Mouse (Mus musculus): Measurements from ENCODE around the gene Dvl2. TPM values are rescaled to one million over a fixed set of nuclear protein-coding genes. Genes with fewer than 3 reads are reported as not detected.

Gene Dvl2
- polyA plus RNA-seq, 1 experiment from 2014 or later: 34.9 TPM

DNA sequence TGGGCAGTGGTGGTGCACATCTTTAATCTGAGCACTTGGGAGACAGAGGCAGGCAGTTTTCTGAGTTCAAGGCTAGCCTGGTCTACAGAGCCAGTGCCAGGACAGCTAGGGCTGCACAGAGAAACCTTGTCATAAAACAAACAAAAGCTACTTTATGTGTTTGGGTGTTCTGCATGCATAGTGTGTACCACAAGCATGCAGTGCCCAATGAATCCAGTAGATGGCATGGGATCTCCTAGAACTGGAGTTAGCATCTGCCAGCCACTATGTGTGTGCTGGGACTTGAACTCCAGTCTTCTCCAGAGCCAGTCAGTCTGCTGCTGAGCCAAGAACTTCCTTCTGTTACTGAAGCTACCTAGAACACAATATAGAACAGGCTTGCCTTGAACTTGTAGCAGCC lies 1.5 kb downstream of the Dvl2 start:
- peak overlapping the region; percentile 85 for H3K4me3 ChIP-seq (ENCODE audit: low read depth, low read length)
- H3K36me3 ChIP-seq (replicated peaks; ENCODE audit: control insufficient read depth, insufficient read depth, low read depth, low read length): peaks cover 20% of the 10 kb centered on the region
- no peaks in the 10 kb centered on the region for H3K27me3 ChIP-seq (ENCODE audit: control insufficient read depth, insufficient read depth, low read length)
- H3K4me2 ChIP-seq (ENCODE audit: low read depth, low read length): peak overlapping the region; percentile 47
- no peak for ATAC-seq (replicated peaks; ENCODE audit: insufficient number of reproducible peaks, low FRiP score, low TSS enrichment, low read depth)
- H3K4me1 ChIP-seq (ENCODE audit: control insufficient read depth, insufficient read depth, low read length): no peaks in the 10 kb centered on the region; the same call in 1 of the 2 replicates
- peak; percentile 52 for DNase-seq (ENCODE audit: low spot score)
- no peak overlapping the region for H3K27ac ChIP-seq (replicated peaks; ENCODE audit: low read depth, low read length)
- no peaks in the 10 kb centered on the region for H3K9me3 ChIP-seq (replicated peaks; ENCODE audit: control insufficient read depth, low read length)
- H3K9ac ChIP-seq (replicated peaks; ENCODE audit: low read length): no peak overlapping the region

- Histone ChIP-seq H3K4me3 (ENCODE audit: low read depth, low read length) (no peak overlapping the region; the same call in 1 of the 2 replicates), H3K4me2 (ENCODE audit: low read depth, low read length) (peak overlapping the region; percentile 47), H3K9ac (replicated peaks; ENCODE audit: low read length) (no peak overlapping the region), H3K27me3 (ENCODE audit: control insufficient read depth, insufficient read depth, low read length) (no peaks in the 10 kb centered on the region), H3K4me1 (ENCODE audit: control insufficient read depth, insufficient read depth, low read length) (no peaks in the 10 kb centered on the region; the same call in 1 of the 2 replicates), H3K9me3 (replicated peaks; ENCODE audit: control insufficient read depth, low read length) (no peaks in the 10 kb centered on the region), H3K27ac (replicated peaks; ENCODE audit: low read depth, low read length) (no peak overlapping the region), H3K36me3 (replicated peaks; ENCODE audit: control insufficient read depth, insufficient read depth, low read depth, low read length) (peaks cover 20% of the 10 kb centered on the region)
- no peak for DNase-seq (ENCODE audit: low spot score)
- WGBS: 83% methylated on average over 2 of the region's 2 CpGs
- no peak for ATAC-seq (replicated peaks; ENCODE audit: insufficient number of reproducible peaks, low FRiP score, low TSS enrichment, low read depth)
These were observed 2.1 kb downstream of the Dvl2 start for GRCm38 (mm10) chr11:70002471-70002870.

GRCm38 (mm10) chr11:70005521-70005920 lies 5.1 kb downstream of the Dvl2 start:
- 69% methylated on average over 5 of the region's 5 CpGs for WGBS
- no peak overlapping the region for H3K4me3 ChIP-seq (ENCODE audit: low read depth, low read length)

GRCm38 (mm10) chr11:70010033-70010432 lies 9.6 kb downstream of the Dvl2 start:
- no peak for ATAC-seq (replicated peaks; ENCODE audit: insufficient number of reproducible peaks, low FRiP score, low TSS enrichment, low read depth)
- H3K4me2 ChIP-seq (ENCODE audit: low read depth, low read length): no peak overlapping the region
- DNase-seq (ENCODE audit: low spot score): no peak
- WGBS: 90% methylated on average over 6 of the region's 6 CpGs
- H3K9ac ChIP-seq (replicated peaks; ENCODE audit: low read length): no peak overlapping the region
- H3K27ac ChIP-seq (replicated peaks; ENCODE audit: low read depth, low read length): no peak overlapping the region
- H3K27me3 ChIP-seq (ENCODE audit: control insufficient read depth, insufficient read depth, low read length): no peaks in the 10 kb centered on the region
- H3K4me1 ChIP-seq (ENCODE audit: control insufficient read depth, insufficient read depth, low read length): peaks cover 4% of the 10 kb centered on the region; the same call in 1 of the 2 replicates
- peaks cover 23% of the 10 kb centered on the region for H3K36me3 ChIP-seq (replicated peaks; ENCODE audit: control insufficient read depth, insufficient read depth, low read depth, low read length)
- no peak overlapping the region for H3K4me3 ChIP-seq (ENCODE audit: low read depth, low read length)
- H3K9me3 ChIP-seq (replicated peaks; ENCODE audit: control insufficient read depth, low read length): no peaks in the 10 kb centered on the region

More at GRCm38 (mm10) chr11:70005521-70005920, 5.1 kb downstream of the Dvl2 start:
- H3K9ac ChIP-seq (replicated peaks; ENCODE audit: low read length): no peak overlapping the region
- DNase-seq (ENCODE audit: low spot score) (no peak), ATAC-seq (replicated peaks; ENCODE audit: insufficient number of reproducible peaks, low FRiP score, low TSS enrichment, low read depth) (no peak)
- H3K4me1 ChIP-seq (ENCODE audit: control insufficient read depth, insufficient read depth, low read length): no peaks in the 10 kb centered on the region
- H3K9me3 ChIP-seq (replicated peaks; ENCODE audit: control insufficient read depth, low read length): no peaks in the 10 kb centered on the region
- no peak overlapping the region for H3K27ac ChIP-seq (replicated peaks; ENCODE audit: low read depth, low read length)
- peaks cover 17% of the 10 kb centered on the region for H3K36me3 ChIP-seq (replicated peaks; ENCODE audit: control insufficient read depth, insufficient read depth, low read depth, low read length)
- H3K27me3 ChIP-seq (ENCODE audit: control insufficient read depth, insufficient read depth, low read length): no peaks in the 10 kb centered on the region
- H3K4me2 ChIP-seq (ENCODE audit: low read depth, low read length): no peak overlapping the region

DNA sequence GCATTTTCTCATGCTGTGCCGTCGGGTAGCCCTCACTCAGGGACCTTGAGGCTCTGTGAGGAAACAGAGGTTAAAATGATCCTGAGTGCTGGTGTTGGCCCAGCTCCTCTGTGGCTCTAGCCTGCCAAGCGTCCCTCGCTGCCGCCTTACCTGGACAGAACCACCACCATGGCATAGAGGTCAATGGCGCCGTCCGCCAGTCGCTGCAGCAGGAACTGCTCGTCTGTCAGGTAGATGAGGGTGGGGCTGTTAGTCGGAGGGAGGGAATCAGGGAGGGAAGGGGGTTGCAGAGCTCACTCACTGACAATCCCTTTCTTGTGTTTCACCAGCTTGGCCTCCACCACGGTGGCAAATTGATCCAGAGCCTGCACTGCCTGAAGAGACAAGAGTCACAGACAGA lies 10.2 kb downstream of the Dvl2 start:
- ATAC-seq (replicated peaks; ENCODE audit: insufficient number of reproducible peaks, low FRiP score, low TSS enrichment, low read depth) (no peak), DNase-seq (ENCODE audit: low spot score) (no peak)
- WGBS: 85% methylated on average over 12 of the region's 12 CpGs
- Histone ChIP-seq H3K4me1 (ENCODE audit: control insufficient read depth, insufficient read depth, low read length) (peaks cover 4% of the 10 kb centered on the region; the same call in 1 of the 2 replicates), H3K4me2 (ENCODE audit: low read depth, low read length) (no peak overlapping the region), H3K27ac (replicated peaks; ENCODE audit: low read depth, low read length) (no peak overlapping the region), H3K27me3 (ENCODE audit: control insufficient read depth, insufficient read depth, low read length) (no peaks in the 10 kb centered on the region), H3K4me3 (ENCODE audit: low read depth, low read length) (no peak overlapping the region), H3K9me3 (replicated peaks; ENCODE audit: control insufficient read depth, low read length) (no peaks in the 10 kb centered on the region), H3K9ac (replicated peaks; ENCODE audit: low read length) (no peak overlapping the region), H3K36me3 (replicated peaks; ENCODE audit: control insufficient read depth, insufficient read depth, low read depth, low read length) (peaks cover 23% of the 10 kb centered on the region)

GRCm38 (mm10) chr11:70010961-70011360 lies 10.6 kb downstream of the Dvl2 start:
- Histone ChIP-seq H3K27me3 (ENCODE audit: control insufficient read depth, insufficient read depth, low read length) (no peaks in the 10 kb centered on the region), H3K4me1 (ENCODE audit: control insufficient read depth, insufficient read depth, low read length) (peaks cover 4% of the 10 kb centered on the region; the same call in 1 of the 2 replicates), H3K36me3 (replicated peaks; ENCODE audit: control insufficient read depth, insufficient read depth, low read depth, low read length) (peaks cover 21% of the 10 kb centered on the region), H3K9me3 (replicated peaks; ENCODE audit: control insufficient read depth, low read length) (no peaks in the 10 kb centered on the region), H3K4me3 (ENCODE audit: low read depth, low read length) (no peak overlapping the region), H3K27ac (replicated peaks; ENCODE audit: low read depth, low read length) (no peak overlapping the region), H3K4me2 (ENCODE audit: low read depth, low read length) (no peak overlapping the region), H3K9ac (replicated peaks; ENCODE audit: low read length) (no peak overlapping the region)
- no peak for DNase-seq (ENCODE audit: low spot score)
- 85% methylated on average over 10 of the region's 10 CpGs for WGBS
- ATAC-seq (replicated peaks; ENCODE audit: insufficient number of reproducible peaks, low FRiP score, low TSS enrichment, low read depth): no peak

GRCm38 (mm10) chr11:70012931-70013330 lies 12.5 kb downstream of the Dvl2 start:
- peaks cover 14% of the 10 kb centered on the region for H3K36me3 ChIP-seq (replicated peaks; ENCODE audit: control insufficient read depth, insufficient read depth, low read depth, low read length)
- ATAC-seq (replicated peaks; ENCODE audit: insufficient number of reproducible peaks, low FRiP score, low TSS enrichment, low read depth): no peak

GRCm38 (mm10) chr11:70013408-70013807 lies 13.0 kb downstream of the Dvl2 start:
- Histone ChIP-seq H3K9ac (replicated peaks; ENCODE audit: low read length) (no peak overlapping the region), H3K9me3 (replicated peaks; ENCODE audit: control insufficient read depth, low read length) (no peaks in the 10 kb centered on the region), H3K4me3 (ENCODE audit: low read depth, low read length) (no peak overlapping the region), H3K4me1 (ENCODE audit: control insufficient read depth, insufficient read depth, low read length) (peaks cover 8% of the 10 kb centered on the region), H3K27me3 (ENCODE audit: control insufficient read depth, insufficient read depth, low read length) (no peaks in the 10 kb centered on the region), H3K36me3 (replicated peaks; ENCODE audit: control insufficient read depth, insufficient read depth, low read depth, low read length) (peaks cover 12% of the 10 kb centered on the region), H3K27ac (replicated peaks; ENCODE audit: low read depth, low read length) (no peak overlapping the region), H3K4me2 (ENCODE audit: low read depth, low read length) (no peak overlapping the region)
- WGBS: 91% methylated on average over 3 of the region's 3 CpGs
- DNase-seq (ENCODE audit: low spot score) (no peak), ATAC-seq (replicated peaks; ENCODE audit: insufficient number of reproducible peaks, low FRiP score, low TSS enrichment, low read depth) (no peak)

More at GRCm38 (mm10) chr11:70012931-70013330, 12.5 kb downstream of the Dvl2 start:
- H3K4me2 ChIP-seq (ENCODE audit: low read depth, low read length): no peak overlapping the region
- DNase-seq (ENCODE audit: low spot score): no peak
- no peak overlapping the region for H3K4me3 ChIP-seq (ENCODE audit: low read depth, low read length)
- no peak overlapping the region for H3K27ac ChIP-seq (replicated peaks; ENCODE audit: low read depth, low read length)
- no peak overlapping the region for H3K9ac ChIP-seq (replicated peaks; ENCODE audit: low read length)
- H3K4me1 ChIP-seq (ENCODE audit: control insufficient read depth, insufficient read depth, low read length): peaks cover 8% of the 10 kb centered on the region
- no peaks in the 10 kb centered on the region for H3K27me3 ChIP-seq (ENCODE audit: control insufficient read depth, insufficient read depth, low read length)
- H3K9me3 ChIP-seq (replicated peaks; ENCODE audit: control insufficient read depth, low read length): no peaks in the 10 kb centered on the region
- 90% methylated on average over 9 of the region's 9 CpGs for WGBS

Measured in embryonic facial prominence, embryonic 11.5 days (tissue).